Mouse (Mus musculus) left cerebral cortex, adult 8-10 months (tissue): Measurements from ENCODE around the gene Apoh. TPM values are rescaled to one million over a fixed set of nuclear protein-coding genes. Genes with fewer than 3 reads are reported as not detected.

ENCODE experiments used
- DNase-seq, 2 experiments: peaks; one replicate each; pipeline ENCODE4 v3.0.0; 2022; ENCODE audit warnings: low spot score in 2 of 2
- total RNA-seq, 4 experiments: library from RNA; stranded (reverse); gene quantifications; 2 replicates each; pipeline ENCODE4 v1.2.4; 2022

The Apoh gene
- total RNA-seq, 4 experiments from 2014 or later, result 0.41 to 1.3 (median 0.56) TPM

GRCm38 (mm10) chr11:108333006-108333405 lies 10.1 kb upstream of the Apoh start:
- DNase-seq, result no peak

- DNase-seq, result no peak
Measured at GRCm38 (mm10) chr11:108333583-108334379, 9.4 kb upstream of the Apoh start.

GRCm38 (mm10) chr11:108334658-108335057 lies 8.5 kb upstream of the Apoh start:
- DNase-seq, result no peak

GRCm38 (mm10) chr11:108335536-108335935 lies 7.6 kb upstream of the Apoh start:
- DNase-seq, result no peak

- no peak for DNase-seq
Measured at GRCm38 (mm10) chr11:108336445-108336844, 6.7 kb upstream of the Apoh start.

GRCm38 (mm10) chr11:108340293-108340692 lies 2.9 kb upstream of the Apoh start:
- DNase-seq, result no peak

- no peak for DNase-seq
Measured at GRCm38 (mm10) chr11:108341783-108342182, 1.4 kb upstream of the Apoh start.

GRCm38 (mm10) chr11:108343789-108344462 lies 772 bp downstream of the Apoh start, which contains the start of gene Prkca:
TSS of gene Prkca (minus strand) at chr11:108343928.
- peak; percentile 90 to 92 for DNase-seq

- DNase-seq, result no peak
Measured at GRCm38 (mm10) chr11:108344759-108345158, 1.6 kb downstream of the Apoh start.

- no peak for DNase-seq
Measured at GRCm38 (mm10) chr11:108345321-108345720, 2.2 kb downstream of the Apoh start.

- DNase-seq, result no peak
Measured at GRCm38 (mm10) chr11:108350799-108351198, 7.6 kb downstream of the Apoh start.

GRCm38 (mm10) chr11:108352842-108353388 lies 9.8 kb downstream of the Apoh start:
- DNase-seq, result no peak

GRCm38 (mm10) chr11:108356020-108356419 lies 12.9 kb downstream of the Apoh start:
- no peak for DNase-seq

- DNase-seq, result no peak
Measured at GRCm38 (mm10) chr11:108358911-108359310, 15.8 kb downstream of the Apoh start.

- no peak for DNase-seq
Measured at GRCm38 (mm10) chr11:108360983-108361382, 17.8 kb downstream of the Apoh start.

- DNase-seq, result no peak
Measured at GRCm38 (mm10) chr11:108362965-108363364, 19.8 kb downstream of the Apoh start.

- no peak for DNase-seq
Measured at GRCm38 (mm10) chr11:108363991-108364390, 20.8 kb downstream of the Apoh start.

GRCm38 (mm10) chr11:108364945-108365589 lies 21.9 kb downstream of the Apoh start:
- peak in 1 of 2 experiments; percentile 23 for DNase-seq

- no peak for DNase-seq
Measured at GRCm38 (mm10) chr11:108365600-108365999, 22.4 kb downstream of the Apoh start.

GRCm38 (mm10) chr11:108367046-108367445 lies 23.9 kb downstream of the Apoh start:
- no peak for DNase-seq

- DNase-seq, result no peak
Measured at GRCm38 (mm10) chr11:108376815-108377214, 33.7 kb downstream of the Apoh start.
